Mouse (Mus musculus): ENCODE measurements at regions not wholly inside any gene's neighbourhood (a gene's known extent, or its start where the extent isn't known, plus 50 kb on each side); places are given as distances from the start of the nearest gene placed in this dataset.

GRCm38 (mm10) chr6:91619009-91619408 is 64.8 kb upstream of the Slc6a6 start:
- DNase-seq (ENCODE audit: low read depth, low spot score) = no peak

GRCm38 (mm10) chr6:91619735-91620732 is 63.8 kb upstream of the Slc6a6 start:
- DNase-seq (ENCODE audit: low read depth, low spot score) = no peak

GRCm38 (mm10) chr6:91621437-91621836 is 62.4 kb upstream of the Slc6a6 start:
- no peak for DNase-seq (ENCODE audit: low read depth, low spot score)

- no peak for DNase-seq (ENCODE audit: low read depth, low spot score)
These were observed 61.4 kb upstream of the Slc6a6 start for GRCm38 (mm10) chr6:91622425-91622824.

- DNase-seq (ENCODE audit: low read depth, low spot score) = no peak
These were observed 60.2 kb upstream of the Slc6a6 start for GRCm38 (mm10) chr6:91623646-91624045.

GRCm38 (mm10) chr6:91629230-91629629 is 54.6 kb upstream of the Slc6a6 start:
- no peak for DNase-seq (ENCODE audit: low read depth, low spot score)

- DNase-seq (ENCODE audit: low read depth, low spot score) = no peak
These were observed 52.6 kb upstream of the Slc6a6 start for GRCm38 (mm10) chr6:91631261-91631660.

Measured in brain, embryonic 18.5 days (tissue).